Mouse (Mus musculus): ENCODE data around the gene Casz1. TPM values are rescaled to one million over a fixed set of nuclear protein-coding genes. Genes with fewer than 3 reads are reported as not detected.

Gene Casz1
- 20.7 and 22.6 TPM in 2 replicates for polyA plus RNA-seq (2015; fragmentation: Nextera tagmentation; extraction: Ambion mirVana)

- no peaks in the 10 kb centered on the region for H3K9me3 ChIP-seq (replicated peaks)
- H3K4me3 ChIP-seq, result peak within 1 kb of the TSS; percentile 89
- WGBS, result under 1% methylated on average over 68 of the region's 68 CpGs
- H3K9ac ChIP-seq, result peak within 1 kb of the TSS; percentile 87
- ATAC-seq (replicated peaks; ENCODE audit: insufficient number of reproducible peaks, insufficient read depth, low FRiP score, low read depth), result peak; percentile 76
- H3K27ac ChIP-seq, result peak within 1 kb of the TSS; percentile 96
- peaks cover 31% of the 10 kb centered on the region for H3K27me3 ChIP-seq
- H3K36me3 ChIP-seq, result no peaks in the 10 kb centered on the region
- H3K4me2 ChIP-seq, result peak within 1 kb of the TSS; percentile 86
- peaks cover 46% of the 10 kb centered on the region for H3K4me1 ChIP-seq (replicated peaks)
Observed at GRCm38 (mm10) chr4:148804137-148804779, at the start of gene Casz1. Gene Casz1, plus strand, starts transcription at chr4:148804429.

- no peak overlapping the region for H3K4me3 ChIP-seq
- no peak overlapping the region for H3K9ac ChIP-seq
- no peak overlapping the region for H3K4me2 ChIP-seq
- H3K27ac ChIP-seq, result no peak overlapping the region
- H3K4me1 ChIP-seq (replicated peaks), result no peaks in the 10 kb centered on the region
- no peaks in the 10 kb centered on the region for H3K36me3 ChIP-seq
- H3K9me3 ChIP-seq (replicated peaks), result no peaks in the 10 kb centered on the region
- ATAC-seq (replicated peaks; ENCODE audit: insufficient number of reproducible peaks, insufficient read depth, low FRiP score, low read depth), result no peak
- WGBS, result 45% methylated on average over 4 of the region's 4 CpGs
- H3K27me3 ChIP-seq, result no peaks in the 10 kb centered on the region
Observed at GRCm38 (mm10) chr4:148758863-148759262, 45.4 kb upstream of the Casz1 start.

- 86% methylated on average over 7 of the region's 7 CpGs for WGBS
- Histone ChIP-seq H3K9me3 (replicated peaks) (no peaks in the 10 kb centered on the region), H3K4me1 (replicated peaks) (no peaks in the 10 kb centered on the region), H3K4me2 (no peak overlapping the region), H3K9ac (no peak overlapping the region), H3K36me3 (no peaks in the 10 kb centered on the region), H3K4me3 (no peak overlapping the region), H3K27ac (no peak overlapping the region), H3K27me3 (no peaks in the 10 kb centered on the region)
- ATAC-seq (replicated peaks; ENCODE audit: insufficient number of reproducible peaks, insufficient read depth, low FRiP score, low read depth), result no peak
Observed at GRCm38 (mm10) chr4:148760152-148760551, 44.1 kb upstream of the Casz1 start.

GRCm38 (mm10) chr4:148766021-148766775, 38.0 kb upstream of the Casz1 start:
- Histone ChIP-seq H3K27ac (no peak overlapping the region), H3K36me3 (no peaks in the 10 kb centered on the region), H3K9me3 (replicated peaks) (no peaks in the 10 kb centered on the region), H3K4me1 (replicated peaks) (peaks cover 23% of the 10 kb centered on the region), H3K4me2 (no peak overlapping the region), H3K27me3 (peaks cover 10% of the 10 kb centered on the region), H3K4me3 (no peak overlapping the region), H3K9ac (no peak overlapping the region)
- WGBS, result 76% methylated on average over 21 of the region's 21 CpGs
- no peak for ATAC-seq (replicated peaks; ENCODE audit: insufficient number of reproducible peaks, insufficient read depth, low FRiP score, low read depth)

GRCm38 (mm10) chr4:148767655-148768305, 36.4 kb upstream of the Casz1 start:
- Histone ChIP-seq H3K27me3 (peaks cover 23% of the 10 kb centered on the region), H3K4me1 (replicated peaks) (peaks cover 32% of the 10 kb centered on the region), H3K9me3 (replicated peaks) (no peaks in the 10 kb centered on the region), H3K4me2 (no peak overlapping the region), H3K27ac (no peak overlapping the region), H3K36me3 (no peaks in the 10 kb centered on the region), H3K9ac (no peak overlapping the region), H3K4me3 (no peak overlapping the region)
- ATAC-seq (replicated peaks; ENCODE audit: insufficient number of reproducible peaks, insufficient read depth, low FRiP score, low read depth), result no peak
- WGBS, result 52% methylated on average over 8 of the region's 8 CpGs

GRCm38 (mm10) chr4:148768649-148769048, 35.6 kb upstream of the Casz1 start:
- Histone ChIP-seq H3K27ac (no peak overlapping the region), H3K36me3 (no peaks in the 10 kb centered on the region), H3K4me2 (no peak overlapping the region), H3K27me3 (peaks cover 29% of the 10 kb centered on the region), H3K9me3 (replicated peaks) (no peaks in the 10 kb centered on the region), H3K4me1 (replicated peaks) (peaks cover 32% of the 10 kb centered on the region), H3K9ac (no peak overlapping the region), H3K4me3 (no peak overlapping the region)
- ATAC-seq (replicated peaks; ENCODE audit: insufficient number of reproducible peaks, insufficient read depth, low FRiP score, low read depth), result no peak
- WGBS, result 80% methylated on average over 10 of the region's 10 CpGs

- no peak overlapping the region for H3K9ac ChIP-seq
- peak; percentile 21; the same call in 1 of the 2 replicates for ATAC-seq (replicated peaks; ENCODE audit: insufficient number of reproducible peaks, insufficient read depth, low FRiP score, low read depth)
Observed at GRCm38 (mm10) chr4:148770582-148771408, 33.4 kb upstream of the Casz1 start.

GRCm38 (mm10) chr4:148771409-148771929, 32.8 kb upstream of the Casz1 start:
- 16% methylated on average over 14 of the region's 14 CpGs for WGBS
- no peak overlapping the region for H3K9ac ChIP-seq

More at GRCm38 (mm10) chr4:148770582-148771408, 33.4 kb upstream of the Casz1 start:
- Histone ChIP-seq H3K4me2 (0 out of 2 replicates have a peak overlapping the region, but pooled peaks have one; percentile 1), H3K27me3 (peaks cover 29% of the 10 kb centered on the region), H3K9me3 (replicated peaks) (no peaks in the 10 kb centered on the region), H3K36me3 (no peaks in the 10 kb centered on the region), H3K4me1 (replicated peaks) (peaks cover 40% of the 10 kb centered on the region), H3K27ac (0 out of 2 replicates have a peak overlapping the region, but pooled peaks have one; percentile 1), H3K4me3 (no peak overlapping the region)
- 25% methylated on average over 21 of the region's 21 CpGs for WGBS

GRCm38 (mm10) chr4:148772658-148773057, 31.6 kb upstream of the Casz1 start:
- WGBS, result 48% methylated on average over 6 of the region's 6 CpGs
- no peak overlapping the region for H3K4me2 ChIP-seq
- H3K9ac ChIP-seq, result no peak overlapping the region
- no peak overlapping the region for H3K27ac ChIP-seq
- H3K27me3 ChIP-seq, result peaks cover 32% of the 10 kb centered on the region
- H3K4me3 ChIP-seq, result no peak overlapping the region
- no peaks in the 10 kb centered on the region for H3K36me3 ChIP-seq
- ATAC-seq (replicated peaks; ENCODE audit: insufficient number of reproducible peaks, insufficient read depth, low FRiP score, low read depth), result no peak
- peaks cover 41% of the 10 kb centered on the region for H3K4me1 ChIP-seq (replicated peaks)
- no peaks in the 10 kb centered on the region for H3K9me3 ChIP-seq (replicated peaks)

More at GRCm38 (mm10) chr4:148771409-148771929, 32.8 kb upstream of the Casz1 start:
- Histone ChIP-seq H3K27ac (no peak overlapping the region), H3K4me3 (no peak overlapping the region), H3K27me3 (peaks cover 29% of the 10 kb centered on the region), H3K36me3 (no peaks in the 10 kb centered on the region), H3K9me3 (replicated peaks) (no peaks in the 10 kb centered on the region), H3K4me2 (0 out of 2 replicates have a peak overlapping the region, but pooled peaks have one; percentile 1), H3K4me1 (replicated peaks) (peaks cover 41% of the 10 kb centered on the region)
- no peak for ATAC-seq (replicated peaks; ENCODE audit: insufficient number of reproducible peaks, insufficient read depth, low FRiP score, low read depth)

- peaks cover 36% of the 10 kb centered on the region for H3K27me3 ChIP-seq
Observed at GRCm38 (mm10) chr4:148774036-148774435, 30.2 kb upstream of the Casz1 start.

More at GRCm38 (mm10) chr4:148774036-148774435, 30.2 kb upstream of the Casz1 start:
- Histone ChIP-seq H3K4me1 (replicated peaks) (peaks cover 37% of the 10 kb centered on the region), H3K27ac (no peak overlapping the region), H3K9me3 (replicated peaks) (no peaks in the 10 kb centered on the region), H3K4me2 (no peak overlapping the region), H3K36me3 (no peaks in the 10 kb centered on the region), H3K4me3 (no peak overlapping the region), H3K9ac (no peak overlapping the region)
- 70% methylated on average over 6 of the region's 6 CpGs for WGBS
- no peak for ATAC-seq (replicated peaks; ENCODE audit: insufficient number of reproducible peaks, insufficient read depth, low FRiP score, low read depth)
